18 mouse cellular contexts compared by ENCODE assay signal in the genomic region with DNA sequence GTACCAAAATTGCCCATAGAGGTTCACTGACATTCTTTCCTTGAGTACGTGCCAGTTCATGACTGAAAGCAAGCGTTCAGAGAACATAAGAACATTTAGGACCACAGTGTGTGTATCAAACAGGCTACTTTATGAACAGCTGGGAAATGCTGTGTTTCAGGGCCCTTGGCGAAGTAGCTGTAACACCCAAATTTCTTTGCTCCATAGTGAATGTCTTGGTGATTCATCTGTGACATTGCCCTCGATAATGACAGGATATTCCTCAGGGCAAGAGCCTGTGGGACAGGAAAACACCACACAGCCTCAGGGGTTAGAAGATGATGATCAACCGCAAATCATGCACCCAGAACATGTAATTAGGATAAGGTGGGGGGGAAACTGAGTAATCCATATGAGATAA.
A peak's percentile ranks its signal among the peaks of the same experiment; 100 is the strongest.
DNase-seq lines count a peak whose midpoint lies in the region; ATAC-seq and TF ChIP-seq lines count a peak whose summit lies in the region.
"Had no signal": no experiment of that assay in that cellular context is flagged by ENCODE, and none has a peak within 500 bp of the region (broad histone marks: within the 10 kb centered on the region; RNA-seq: fewer than 3 reads in every experiment).

No protein-coding gene starts in this region.

- no peak overlapping the region for H3K27ac ChIP-seq in heart, embryonic 11.5 days (ENCODE audit: low read depth, low read length)
- no peak overlapping the region for H3K27ac ChIP-seq in lung, postnatal 0 days (ENCODE audit: low read length)
- peak overlapping the region; percentile 72 for H3K27ac ChIP-seq in embryonic fibroblast, embryonic 13.5 days (ENCODE audit: insufficient read depth, low read length)
- H3K27ac ChIP-seq in kidney, embryonic 16.5 days (ENCODE audit: low read length), result no peak overlapping the region
- H3K27ac ChIP-seq: forebrain, embryonic 13.5 days; heart, embryonic 13.5 days; hindbrain, postnatal 0 days; left cerebral cortex, adult 2 months; limb, embryonic 12.5 days; liver, embryonic 15.5 days; midbrain, embryonic 13.5 days had no signal

- H3K27me3 ChIP-seq in heart, embryonic 11.5 days (ENCODE audit: control insufficient read depth, insufficient read depth, low read length), result no peaks in the 10 kb centered on the region
- H3K27me3 ChIP-seq in lung, postnatal 0 days (replicated peaks; ENCODE audit: insufficient read depth, low read length), result no peaks in the 10 kb centered on the region
- no peaks in the 10 kb centered on the region for H3K27me3 ChIP-seq in kidney, embryonic 16.5 days (ENCODE audit: insufficient read depth, low read length)
- H3K27me3 ChIP-seq: forebrain, embryonic 13.5 days; heart, embryonic 13.5 days; limb, embryonic 12.5 days; liver, embryonic 15.5 days; midbrain, embryonic 13.5 days had no signal

- H3K9me3 ChIP-seq in heart, embryonic 11.5 days (replicated peaks; ENCODE audit: control insufficient read depth, low read length), result no peaks in the 10 kb centered on the region
- H3K9me3 ChIP-seq in lung, postnatal 0 days (ENCODE audit: low read length), result no peaks in the 10 kb centered on the region
- no peaks in the 10 kb centered on the region for H3K9me3 ChIP-seq in kidney, embryonic 16.5 days (ENCODE audit: low read length)
- H3K9me3 ChIP-seq: forebrain, embryonic 13.5 days; heart, embryonic 13.5 days; limb, embryonic 12.5 days; liver, embryonic 15.5 days; midbrain, embryonic 13.5 days had no signal

- 83% methylated on average over 5 of the region's 5 CpGs for WGBS in heart, embryonic 11.5 days (ENCODE audit: insufficient replicate concordance)
- 39% methylated on average over 5 of the region's 5 CpGs for WGBS in lung, postnatal 0 days
- 64% methylated on average over 5 of the region's 5 CpGs for WGBS in kidney, embryonic 16.5 days

- no peak overlapping the region for H3K4me2 ChIP-seq in heart, embryonic 11.5 days
- H3K4me2 ChIP-seq in lung, postnatal 0 days (replicated peaks; ENCODE audit: low read depth, low read length), result no peak overlapping the region
- H3K4me2 ChIP-seq in kidney, embryonic 16.5 days (replicated peaks; ENCODE audit: low read depth, low read length), result no peak overlapping the region
- H3K4me2 ChIP-seq: forebrain, embryonic 13.5 days; heart, embryonic 13.5 days; limb, embryonic 12.5 days; liver, embryonic 15.5 days; midbrain, embryonic 13.5 days had no signal

- TF ChIP-seq EP300 in lung, postnatal 0 days (IDR thresholded peaks at IDR 0.05), result peak; percentile 45; the same call in 1 of the 2 replicates

- no peak overlapping the region for H3K9ac ChIP-seq in heart, embryonic 11.5 days (ENCODE audit: low read depth, low read length)
- H3K9ac ChIP-seq in lung, postnatal 0 days (replicated peaks; ENCODE audit: low read depth), result no peak overlapping the region
- no peak overlapping the region for H3K9ac ChIP-seq in kidney, embryonic 16.5 days (replicated peaks; ENCODE audit: low read length)
- H3K9ac ChIP-seq: forebrain, embryonic 13.5 days; heart, embryonic 13.5 days; limb, embryonic 12.5 days; liver, embryonic 15.5 days; midbrain, embryonic 13.5 days had no signal

- H3K4me3 ChIP-seq in heart, embryonic 11.5 days (ENCODE audit: low read depth, low read length), result no peak overlapping the region
- no peak overlapping the region for H3K4me3 ChIP-seq in lung, postnatal 0 days (ENCODE audit: low read depth, low read length)
- no peak overlapping the region for H3K4me3 ChIP-seq in embryonic fibroblast, embryonic 13.5 days (ENCODE audit: insufficient read depth, low read length)
- H3K4me3 ChIP-seq in kidney, embryonic 16.5 days (ENCODE audit: low read length), result no peak overlapping the region
- H3K4me3 ChIP-seq: forebrain, embryonic 13.5 days; heart, embryonic 13.5 days; left cerebral cortex, adult 2 months; limb, embryonic 12.5 days; liver, embryonic 15.5 days; midbrain, embryonic 13.5 days had no signal

- ATAC-seq in heart, embryonic 11.5 days (replicated peaks; ENCODE audit: insufficient number of reproducible peaks, low FRiP score, low TSS enrichment), result no peak
- ATAC-seq in lung, postnatal 0 days, result peak; percentile 62; the same call in 1 of the 2 replicates
- no peak for ATAC-seq in kidney, embryonic 16.5 days (ENCODE audit: low FRiP score, low TSS enrichment)
- ATAC-seq: forebrain, embryonic 13.5 days; hindbrain, postnatal 0 days; midbrain, embryonic 13.5 days had no signal

- no peaks in the 10 kb centered on the region for H3K36me3 ChIP-seq in heart, embryonic 11.5 days (ENCODE audit: control insufficient read depth, insufficient read depth, low read length)
- H3K36me3 ChIP-seq in lung, postnatal 0 days (ENCODE audit: insufficient read depth, low read length), result no peaks in the 10 kb centered on the region
- no peaks in the 10 kb centered on the region for H3K36me3 ChIP-seq in kidney, embryonic 16.5 days (ENCODE audit: insufficient read depth, low read length)
- H3K36me3 ChIP-seq: heart, embryonic 13.5 days; limb, embryonic 12.5 days; liver, embryonic 15.5 days; midbrain, embryonic 13.5 days had no signal

- TF ChIP-seq CTCF in lung, postnatal 0 days (IDR thresholded peaks at IDR 0.05), result no peak
- no peak for TF ChIP-seq CTCF in embryonic fibroblast, embryonic 13.5 days (IDR thresholded peaks at IDR 0.05; ENCODE audit: borderline replicate concordance, insufficient read depth, low read length)

- peak; percentile 3 to 24 for DNase-seq in heart, adult 9 months (ENCODE audit: low spot score in 2 of 2)
- DNase-seq in lung, postnatal 0 days (ENCODE audit: low spot score), result peak; percentile 73
- DNase-seq in lung, adult 18-20 months, result no peak
- DNase-seq in layer of hippocampus, adult 11-12 months (ENCODE audit: low spot score), result no peak
- DNase-seq: cerebellum, postnatal 25 days; heart, postnatal 36 days; kidney, postnatal 10 days; thymus, adult 18-20 months had no signal

- no peak for TF ChIP-seq POLR2A in embryonic fibroblast, embryonic 13.5 days (IDR thresholded peaks at IDR 0.05; ENCODE audit: low read depth, low read length)

- 0 out of 2 replicates have a peak, but pooled peaks cover 3% of the 10 kb centered on the region for H3K4me1 ChIP-seq in heart, embryonic 11.5 days (ENCODE audit: control insufficient read depth, insufficient read depth, low read length)
- H3K4me1 ChIP-seq in lung, postnatal 0 days (ENCODE audit: insufficient read depth, low read depth, low read length), result peaks cover 7% of the 10 kb centered on the region; the same call in 1 of the 2 replicates
- peaks cover 2% of the 10 kb centered on the region; the same call in 1 of the 2 replicates for H3K4me1 ChIP-seq in embryonic fibroblast, embryonic 13.5 days (ENCODE audit: control insufficient read depth, insufficient read depth, low read length)
- H3K4me1 ChIP-seq in kidney, embryonic 16.5 days (ENCODE audit: insufficient read depth, low read length), result peaks cover 41% of the 10 kb centered on the region
- H3K4me1 ChIP-seq: liver, embryonic 15.5 days; midbrain, embryonic 13.5 days had no signal

Comparison
In these comparisons a context has a peak if more than half of its experiments do, and no peak if none do; other contexts are left out.
1. DNase-seq: peak in heart, adult 9 months (2 of 2) and lung, postnatal 0 days (single experiment); none in lung, adult 18-20 months (0 of 2) and layer of hippocampus, adult 11-12 months (single experiment).